Mouse (Mus musculus): ENCODE measurements around the gene Ryr2. TPM values are rescaled to one million over a fixed set of nuclear protein-coding genes. Genes with fewer than 3 reads are reported as not detected.

The Ryr2 gene
- total RNA-seq, 4 experiments from 2014 or later: 139 to 174 (median 157) TPM

GRCm38 (mm10) chr13:11781065-11781464, 325.7 kb downstream of the Ryr2 start:
- no peak for DNase-seq (ENCODE audit: low spot score in 2 of 2)

GRCm38 (mm10) chr13:11777726-11778125, 329.0 kb downstream of the Ryr2 start:
- no peak for DNase-seq (ENCODE audit: low spot score in 2 of 2)

GRCm38 (mm10) chr13:11772173-11772572, 334.6 kb downstream of the Ryr2 start:
- no peak for DNase-seq (ENCODE audit: low spot score in 2 of 2)

GRCm38 (mm10) chr13:11766899-11767298, 339.8 kb downstream of the Ryr2 start:
- DNase-seq (ENCODE audit: low spot score in 2 of 2): no peak

GRCm38 (mm10) chr13:11763925-11764324, 342.8 kb downstream of the Ryr2 start:
- DNase-seq (ENCODE audit: low spot score in 2 of 2): no peak

- DNase-seq (ENCODE audit: low spot score in 2 of 2): no peak
Measured at GRCm38 (mm10) chr13:11763104-11763503, 343.6 kb downstream of the Ryr2 start.

- DNase-seq (ENCODE audit: low spot score in 2 of 2): no peak
Measured at GRCm38 (mm10) chr13:11757894-11758293, 348.9 kb downstream of the Ryr2 start.

- no peak for DNase-seq (ENCODE audit: low spot score in 2 of 2)
Measured at GRCm38 (mm10) chr13:11745479-11745878, 361.3 kb downstream of the Ryr2 start.

GRCm38 (mm10) chr13:11738211-11738610, 368.5 kb downstream of the Ryr2 start:
- no peak for DNase-seq (ENCODE audit: low spot score in 2 of 2)

- DNase-seq (ENCODE audit: low spot score in 2 of 2): no peak
Measured at GRCm38 (mm10) chr13:11716216-11716615, 390.5 kb downstream of the Ryr2 start.

- DNase-seq (ENCODE audit: low spot score in 2 of 2): no peak
Measured at GRCm38 (mm10) chr13:11709708-11710471, 396.9 kb downstream of the Ryr2 start.

- DNase-seq (ENCODE audit: low spot score in 2 of 2): no peak
Measured at GRCm38 (mm10) chr13:11701721-11702120, 405.0 kb downstream of the Ryr2 start.

- DNase-seq (ENCODE audit: low spot score in 2 of 2): no peak
Measured at GRCm38 (mm10) chr13:11696496-11696895, 410.2 kb downstream of the Ryr2 start.

GRCm38 (mm10) chr13:11681802-11682201, 424.9 kb downstream of the Ryr2 start:
- no peak for DNase-seq (ENCODE audit: low spot score in 2 of 2)

GRCm38 (mm10) chr13:11662815-11663214, 443.9 kb downstream of the Ryr2 start:
- no peak for DNase-seq (ENCODE audit: low spot score in 2 of 2)

- DNase-seq (ENCODE audit: low spot score in 2 of 2): no peak
Measured at GRCm38 (mm10) chr13:11644846-11645245, 461.9 kb downstream of the Ryr2 start.

- DNase-seq (ENCODE audit: low spot score in 2 of 2): peak in 1 of 2 experiments; percentile 31
Measured at GRCm38 (mm10) chr13:11636383-11636782, 470.4 kb downstream of the Ryr2 start.

- DNase-seq (ENCODE audit: low spot score in 2 of 2): no peak
Measured at GRCm38 (mm10) chr13:11624513-11624912, 482.2 kb downstream of the Ryr2 start.

- no peak for DNase-seq (ENCODE audit: low spot score in 2 of 2)
Measured at GRCm38 (mm10) chr13:11595431-11595830, 511.3 kb downstream of the Ryr2 start.

- no peak for DNase-seq (ENCODE audit: low spot score in 2 of 2)
Measured at GRCm38 (mm10) chr13:11585283-11585682, 521.5 kb downstream of the Ryr2 start.

- DNase-seq (ENCODE audit: low spot score in 2 of 2): no peak
Measured at GRCm38 (mm10) chr13:11572552-11572951, 534.2 kb downstream of the Ryr2 start.

GRCm38 (mm10) chr13:11567376-11567775, 539.4 kb downstream of the Ryr2 start:
- DNase-seq (ENCODE audit: low spot score in 2 of 2): no peak

- DNase-seq (ENCODE audit: low spot score in 2 of 2): no peak
Measured at GRCm38 (mm10) chr13:11566486-11566885, 540.3 kb downstream of the Ryr2 start.
